Mouse (Mus musculus): ENCODE measurements at regions not wholly inside any gene's neighbourhood (a gene's known extent, or its start where the extent isn't known, plus 50 kb on each side); places are given as distances from the start of the nearest gene placed in this dataset.

DNA sequence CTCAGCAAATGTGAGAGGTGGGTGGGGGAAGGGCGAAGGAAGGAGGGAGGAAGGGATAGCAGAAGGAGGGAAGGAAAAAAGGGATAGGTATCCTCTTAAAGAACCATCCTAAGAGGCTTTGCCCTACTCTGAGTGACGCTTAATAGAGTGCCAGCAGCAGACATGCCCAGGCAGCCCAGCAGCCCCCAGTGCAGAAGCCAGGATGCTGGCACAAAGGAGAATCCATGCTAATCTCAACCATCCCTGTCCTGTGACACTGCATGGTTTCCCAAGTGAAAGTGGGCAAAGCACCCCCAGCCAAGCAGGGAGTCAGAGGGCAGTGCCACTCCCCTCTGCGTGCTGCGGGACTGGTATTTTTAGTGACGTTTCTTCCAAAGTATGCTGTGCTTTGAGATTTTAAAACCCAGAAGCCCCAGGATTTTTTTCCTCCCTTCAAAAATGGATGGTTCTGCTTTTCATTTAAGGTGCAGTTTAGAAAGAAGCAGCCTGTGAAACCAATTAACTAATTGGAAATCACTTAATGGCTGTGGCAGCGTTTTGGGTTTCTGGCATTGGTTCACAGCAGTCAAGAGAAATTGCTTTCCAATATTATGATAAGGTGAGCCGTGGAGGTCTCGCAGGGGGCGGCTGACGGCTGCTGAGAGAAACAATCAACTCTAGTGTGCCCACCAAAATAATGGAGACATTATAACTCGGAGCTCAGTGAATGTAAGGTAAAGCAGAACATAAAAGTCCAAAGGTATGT, 141.2 kb upstream of the Noct start:
- DNase-seq (ENCODE audit: extremely low spot score, low read depth, low spot score): no peak

GRCm38 (mm10) chr3:51083583-51083982, 140.7 kb upstream of the Noct start:
- no peak for DNase-seq (ENCODE audit: extremely low spot score, low read depth, low spot score)

DNA sequence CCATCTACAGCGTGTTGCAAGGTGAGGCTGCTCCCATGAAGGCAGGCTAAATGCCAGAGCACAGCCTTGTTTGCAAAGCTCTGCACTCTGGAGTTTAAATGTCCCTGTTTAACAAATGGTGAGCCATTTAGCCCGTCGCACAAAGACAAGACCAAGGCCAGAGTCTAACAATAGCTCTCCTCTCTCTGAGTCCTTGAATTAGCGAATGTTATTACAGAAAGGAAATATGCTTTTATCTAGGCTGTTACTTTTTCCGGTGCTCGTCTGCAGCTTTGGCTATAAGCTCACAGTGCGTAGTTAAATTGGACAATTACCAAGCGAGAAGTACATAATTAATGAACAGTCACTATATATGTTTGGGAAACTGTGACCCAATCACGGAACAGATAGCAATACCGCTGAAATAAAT, 137.8 kb upstream of the Noct start:
- no peak for DNase-seq (ENCODE audit: extremely low spot score, low read depth, low spot score)

- no peak for DNase-seq (ENCODE audit: extremely low spot score, low read depth, low spot score)
Observed at GRCm38 (mm10) chr3:51087076-51087475, 137.2 kb upstream of the Noct start.

DNA sequence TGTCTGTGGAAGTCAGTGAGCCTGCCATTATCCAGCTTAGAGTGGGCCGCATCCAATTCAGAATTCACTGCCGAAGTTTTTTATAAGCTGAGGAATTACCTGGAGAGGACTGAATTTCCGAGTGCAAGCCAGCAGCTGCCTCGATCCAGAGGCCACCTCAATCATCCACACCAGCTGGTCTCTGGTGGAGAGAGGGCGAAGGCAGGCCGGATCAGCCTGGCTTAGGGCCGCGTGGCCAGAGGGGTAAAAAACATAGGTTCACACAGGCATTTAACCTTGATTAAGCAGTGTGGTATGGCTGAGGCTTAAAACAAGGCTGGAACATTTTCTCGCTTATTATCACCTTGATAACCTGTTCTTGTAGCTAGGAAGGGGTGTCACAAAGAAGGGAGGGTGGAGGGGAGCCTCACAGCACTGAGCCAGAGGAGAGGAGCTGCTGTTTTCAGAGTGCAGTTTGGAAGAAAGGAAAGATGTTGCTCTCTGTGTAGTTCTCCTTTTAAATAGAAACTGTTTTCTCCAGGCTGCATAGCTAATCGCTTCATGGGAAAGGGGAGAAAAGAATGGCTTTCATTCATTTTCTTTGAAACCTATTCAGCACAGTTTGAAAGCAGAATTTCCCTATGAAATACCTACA, 135.1 kb upstream of the Noct start:
- DNase-seq (ENCODE audit: extremely low spot score, low read depth, low spot score): no peak

- no peak for DNase-seq (ENCODE audit: extremely low spot score, low read depth, low spot score)
Observed at GRCm38 (mm10) chr3:51091478-51091877, 132.8 kb upstream of the Noct start.

DNA sequence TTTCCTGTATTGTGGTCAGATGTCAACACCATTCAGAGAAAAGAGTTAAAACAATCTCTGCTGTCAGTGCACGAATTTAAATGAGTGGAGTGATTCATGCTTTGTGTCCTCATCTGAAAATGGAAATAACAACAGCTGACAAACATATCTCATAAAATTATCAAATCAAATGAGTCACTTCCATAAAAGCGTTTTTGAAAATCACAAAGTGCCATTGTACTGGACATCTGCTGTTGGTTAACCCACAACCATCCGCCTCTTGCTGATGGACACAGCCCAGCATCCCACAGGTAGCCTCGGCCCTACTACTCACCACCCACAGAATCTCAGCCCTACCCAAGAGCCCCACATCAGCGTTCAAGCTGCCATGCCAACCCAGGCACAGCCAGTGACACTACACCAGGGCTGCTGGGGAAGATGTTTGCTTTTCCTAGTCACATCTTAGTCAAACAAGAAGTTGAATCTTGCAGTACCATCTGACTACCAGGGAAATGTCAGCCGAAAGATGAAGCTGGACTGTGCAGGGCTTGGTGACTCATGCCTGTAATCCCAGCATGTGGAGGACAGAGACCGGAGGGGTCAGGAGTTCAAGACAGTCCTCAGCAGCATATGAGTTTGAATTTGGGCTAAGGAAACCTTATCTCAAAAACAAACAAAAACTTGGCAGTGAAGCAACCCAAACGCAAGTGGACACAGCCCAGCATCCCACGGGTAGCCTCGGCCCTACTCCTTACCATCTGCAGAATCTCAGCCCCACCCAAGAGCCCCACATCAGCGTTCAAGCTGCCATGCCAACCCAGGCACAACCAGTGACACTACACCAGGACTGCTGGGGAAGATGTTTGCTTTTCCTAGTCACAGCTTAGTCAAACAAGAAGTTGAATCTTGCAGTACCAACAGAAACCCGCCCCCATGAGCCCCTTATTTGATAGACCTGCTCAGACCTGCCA, 131.9 kb upstream of the Noct start:
- no peak for DNase-seq (ENCODE audit: extremely low spot score, low read depth, low spot score)

GRCm38 (mm10) chr3:51095847-51096447, 128.3 kb upstream of the Noct start:
- DNase-seq (ENCODE audit: extremely low spot score, low read depth, low spot score): no peak

DNA sequence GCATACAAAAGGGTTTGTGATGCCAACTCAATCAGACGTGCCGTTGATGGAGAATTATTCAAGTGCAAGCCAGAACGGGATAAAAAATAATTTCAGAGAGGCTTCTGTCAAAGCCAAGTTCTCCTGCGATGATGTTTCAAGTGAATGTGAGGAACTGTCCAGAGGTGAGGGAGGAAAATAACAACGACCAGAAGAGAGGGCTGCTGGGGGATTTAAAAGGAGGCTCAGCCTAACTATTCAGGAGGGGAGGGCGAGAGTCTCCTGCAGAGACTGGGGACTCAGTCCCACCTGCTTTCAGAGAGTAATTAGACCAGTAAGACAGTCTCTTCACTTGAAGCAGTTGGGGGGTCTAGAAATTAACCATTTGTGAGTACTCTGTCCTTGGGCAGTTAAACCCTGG, 127.7 kb upstream of the Noct start:
- DNase-seq (ENCODE audit: extremely low spot score, low read depth, low spot score): no peak

GRCm38 (mm10) chr3:51097362-51097761, 126.9 kb upstream of the Noct start:
- DNase-seq (ENCODE audit: extremely low spot score, low read depth, low spot score): no peak

DNA sequence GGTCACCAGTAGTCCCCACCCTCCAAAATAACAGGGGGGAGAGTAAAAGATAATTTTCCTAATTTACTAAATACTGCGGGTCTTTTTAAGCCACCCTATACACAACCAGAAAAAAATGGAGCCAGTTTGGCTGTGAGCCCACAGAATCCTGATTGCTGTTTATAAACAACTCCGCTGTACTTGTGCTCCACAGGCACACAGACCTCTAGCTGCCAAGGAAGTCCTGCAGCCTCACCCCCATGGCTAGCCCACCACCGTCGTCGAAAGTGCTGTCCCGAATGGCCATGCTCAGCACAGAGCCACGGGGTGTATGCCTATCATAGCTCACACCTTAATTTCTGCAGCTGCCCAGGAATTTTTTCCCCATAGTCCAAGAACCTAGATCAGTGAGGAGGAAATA, 124.3 kb upstream of the Noct start:
- DNase-seq (ENCODE audit: extremely low spot score, low read depth, low spot score): no peak

GRCm38 (mm10) chr3:51108639-51109202, 115.5 kb upstream of the Noct start:
- DNase-seq (ENCODE audit: extremely low spot score, low read depth, low spot score): peak; percentile 56

- no peak for DNase-seq (ENCODE audit: extremely low spot score, low read depth, low spot score)
Observed at GRCm38 (mm10) chr3:51111241-51111640, 113.0 kb upstream of the Noct start.

- no peak for DNase-seq (ENCODE audit: extremely low spot score, low read depth, low spot score)
Observed at GRCm38 (mm10) chr3:51112351-51112750, 111.9 kb upstream of the Noct start.

DNA sequence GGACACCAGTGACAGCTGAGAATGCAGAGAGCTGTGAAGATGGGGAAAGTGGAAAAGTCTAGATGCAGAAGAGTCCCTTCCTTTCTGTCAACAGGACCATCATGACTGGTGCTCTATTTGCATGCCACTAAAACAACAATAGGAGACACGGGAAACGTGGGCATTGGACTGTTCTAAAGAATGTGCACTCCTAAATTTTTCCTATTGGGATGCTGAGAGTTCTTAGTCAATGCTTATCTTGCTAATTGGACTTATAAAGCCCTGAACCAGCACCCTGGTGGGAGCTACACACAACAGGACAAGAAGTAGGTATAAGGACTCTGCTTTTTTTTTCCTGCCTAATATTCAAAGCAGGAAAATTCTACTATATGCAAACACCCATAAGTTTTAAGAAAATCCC, 108.3 kb upstream of the Noct start:
- no peak for DNase-seq (ENCODE audit: extremely low spot score, low read depth, low spot score)

DNA sequence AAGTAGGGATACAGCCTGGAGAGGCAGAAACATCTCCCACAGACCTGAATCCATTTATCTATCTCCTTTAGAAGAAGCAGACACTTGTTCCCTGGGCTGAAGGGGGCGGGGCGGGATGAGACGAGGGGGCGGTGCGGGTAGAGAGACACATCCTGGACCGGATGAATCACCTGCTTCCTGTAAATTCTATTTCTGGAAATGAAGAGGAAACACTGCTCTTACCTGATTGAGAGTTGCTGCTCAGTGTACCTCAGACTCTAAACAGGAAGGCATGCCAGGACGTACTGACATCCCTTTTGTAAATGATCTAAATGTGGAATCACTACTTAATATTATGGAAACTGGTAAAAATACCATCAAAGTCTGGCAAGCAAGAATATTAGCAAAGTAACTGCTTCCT, 105.5 kb upstream of the Noct start:
- DNase-seq (ENCODE audit: extremely low spot score, low read depth, low spot score): no peak

DNA sequence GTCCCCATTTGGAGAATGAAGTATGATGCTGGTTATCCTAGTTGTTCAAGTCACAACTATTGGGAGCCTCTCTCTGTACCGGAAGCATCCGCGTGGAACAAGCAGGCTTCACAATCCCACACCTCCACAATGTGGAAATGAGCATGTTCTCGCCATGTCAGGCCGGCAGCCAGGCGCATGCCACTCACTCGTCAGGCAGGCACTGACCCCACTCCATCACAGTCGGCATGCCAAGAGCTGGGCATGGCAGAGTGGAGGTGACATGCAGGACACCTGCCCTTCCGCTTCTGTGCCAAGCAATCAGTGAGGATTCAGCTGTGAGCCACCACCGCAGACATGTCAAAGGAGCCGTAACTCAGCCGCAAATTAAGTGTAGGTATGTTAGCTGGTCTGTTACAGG, 103.7 kb upstream of the Noct start:
- DNase-seq (ENCODE audit: extremely low spot score, low read depth, low spot score): no peak

GRCm38 (mm10) chr3:51121703-51122540, 102.3 kb upstream of the Noct start:
- peak; percentile 84 for DNase-seq (ENCODE audit: extremely low spot score, low read depth, low spot score)

- no peak for DNase-seq (ENCODE audit: extremely low spot score, low read depth, low spot score)
Observed at GRCm38 (mm10) chr3:51122541-51122935, 101.7 kb upstream of the Noct start.

GRCm38 (mm10) chr3:51127875-51128274, 96.4 kb upstream of the Noct start:
- DNase-seq (ENCODE audit: extremely low spot score, low read depth, low spot score): no peak

Measured in hindlimb bud, embryonic 11.5 days (tissue).